Mouse (Mus musculus) erythroblast, embryonic 14.5 days (primary cell): ENCODE results near the gene Tmprss13.

Source experiments
- GATA1 ChIP-seq: IDR thresholded peaks from 2 replicates; pipeline ENCODE4 v1.6.1; 2012; ENCODE audit warnings: low read length, inconsistent platforms, mixed read lengths
- TAL1 ChIP-seq: IDR thresholded peaks from 3 replicates; pipeline ENCODE4 v1.6.1; 2012; ENCODE audit warnings: low read length, inconsistent platforms, mixed read lengths

DNA sequence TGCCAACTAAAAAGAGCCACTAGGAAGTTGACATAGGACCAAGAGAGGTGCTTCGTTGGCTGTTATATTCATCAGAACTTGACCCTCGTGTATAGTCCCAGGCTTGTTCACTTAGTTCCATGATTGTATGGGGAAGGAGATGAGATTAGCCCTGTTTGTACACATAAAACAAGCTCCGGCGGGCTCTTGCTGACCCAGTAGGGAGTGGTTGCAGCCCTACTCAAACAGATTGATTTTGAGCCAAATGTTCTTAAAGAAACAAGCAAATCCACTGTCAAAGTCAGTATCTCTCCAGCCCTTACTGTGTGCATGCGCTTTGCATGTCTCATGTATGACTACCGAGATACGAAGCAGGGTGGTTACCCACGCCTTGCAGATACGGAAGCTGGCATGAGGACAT, 7.5 kb downstream of the Tmprss13 start:
- TF ChIP-seq GATA1: no peak
- TF ChIP-seq TAL1: no peak
